Comparison of ENCODE assay signal across 11 mouse cellular contexts in genomic region chr10:75676819-75677565, GRCm38 (mm10). TPM values are rescaled to one million over a fixed set of nuclear protein-coding genes. Genes with fewer than 3 reads are reported as not detected.
DNase-seq lines count a peak whose midpoint lies in the region; ATAC-seq and TF ChIP-seq lines count a peak whose summit lies in the region.
"Had no signal": no experiment of that assay in that cellular context is flagged by ENCODE, and none has a peak within 500 bp of the region (broad histone marks: within the 10 kb centered on the region; RNA-seq: fewer than 3 reads in every experiment).

No protein-coding gene starts in this region.

- no peak overlapping the region for H3K9ac ChIP-seq in hindbrain, postnatal 0 days (replicated peaks; ENCODE audit: low read length)
- no peak overlapping the region for H3K9ac ChIP-seq in hindbrain, embryonic 16.5 days (ENCODE audit: low read depth, low read length)
- H3K9ac ChIP-seq: neural tube, embryonic 12.5 days had no signal

- H3K27me3 ChIP-seq in hindbrain, postnatal 0 days (ENCODE audit: insufficient read depth, low read length): no peaks in the 10 kb centered on the region
- no peaks in the 10 kb centered on the region for H3K27me3 ChIP-seq in hindbrain, embryonic 16.5 days (replicated peaks; ENCODE audit: control insufficient read depth, insufficient read depth, low read length)
- H3K27me3 ChIP-seq: neural tube, embryonic 12.5 days had no signal

- whole genome bisulfite sequencing in hindbrain, postnatal 0 days: 78% methylated on average over 7 of the region's 7 CpGs
- 75% methylated on average over 7 of the region's 7 CpGs for WGBS in hindbrain, embryonic 16.5 days

- no peaks in the 10 kb centered on the region for H3K9me3 ChIP-seq in hindbrain, postnatal 0 days (ENCODE audit: low read length)
- no peaks in the 10 kb centered on the region for H3K9me3 ChIP-seq in hindbrain, embryonic 16.5 days (ENCODE audit: control insufficient read depth, low read length)
- H3K9me3 ChIP-seq: G1E; neural tube, embryonic 12.5 days had no signal

- no peak overlapping the region for H3K4me2 ChIP-seq in hindbrain, postnatal 0 days (ENCODE audit: low read depth, low read length)
- H3K4me2 ChIP-seq in hindbrain, embryonic 16.5 days (ENCODE audit: low read length): no peak overlapping the region
- H3K4me2 ChIP-seq: neural tube, embryonic 12.5 days had no signal

- TF ChIP-seq CTCF in hindbrain, postnatal 0 days (IDR thresholded peaks at IDR 0.05; ENCODE audit: low read depth): no peak
- TF ChIP-seq CTCF in brain, embryonic 14.5 days (IDR thresholded peaks at IDR 0.05; ENCODE audit: borderline replicate concordance, extremely low read depth, insufficient read depth, insufficient read length): no peak

- H3K4me1 ChIP-seq in hindbrain, postnatal 0 days (ENCODE audit: insufficient read depth, low read length): peaks cover 7% of the 10 kb centered on the region
- no peaks in the 10 kb centered on the region for H3K4me1 ChIP-seq in hindbrain, embryonic 16.5 days (ENCODE audit: control insufficient read depth, insufficient read depth, low read depth, low read length)
- H3K4me1 ChIP-seq: neural tube, embryonic 12.5 days had no signal

- intact Hi-C loops in heart, postnatal 25 days (cut with DNase I): no loop called here
- intact Hi-C loops in left cerebral cortex, postnatal 10 days (cut with DNase I): no loop called here

- peak overlapping the region; percentile 36; the same call in 1 of the 2 replicates for H3K27ac ChIP-seq in hindbrain, postnatal 0 days
- no peak overlapping the region for H3K27ac ChIP-seq in hindbrain, embryonic 16.5 days (ENCODE audit: low read depth, low read length)
- H3K27ac ChIP-seq: neural tube, embryonic 12.5 days had no signal

- H3K4me3 ChIP-seq in hindbrain, postnatal 0 days (ENCODE audit: low read length): no peak overlapping the region
- H3K4me3 ChIP-seq in hindbrain, embryonic 16.5 days (ENCODE audit: low read length): no peak overlapping the region
- H3K4me3 ChIP-seq: neural tube, embryonic 12.5 days had no signal

- 0 out of 2 replicates have a peak, but pooled peaks cover 4% of the 10 kb centered on the region for H3K36me3 ChIP-seq in hindbrain, postnatal 0 days (ENCODE audit: insufficient read depth, low read length)
- no peaks in the 10 kb centered on the region; the same call in 1 of the 2 replicates for H3K36me3 ChIP-seq in hindbrain, embryonic 16.5 days (ENCODE audit: control insufficient read depth, insufficient read depth, low read length)

- no peak for ATAC-seq in hindbrain, postnatal 0 days
- no peak for ATAC-seq in hindbrain, embryonic 16.5 days
- ATAC-seq in megakaryocyte, adult 5-6 weeks (ENCODE audit: poor library complexity, severe bottlenecking): peak; percentile 55
- ATAC-seq: inflammation-experienced regulatory T-cells, adult 6 months had no signal

- DNase-seq in hindbrain, postnatal 0 days (ENCODE audit: low spot score): no peak
- DNase-seq in brain, embryonic 14.5 days (ENCODE audit: low read depth): peak; percentile 13
- peak; percentile 27 for DNase-seq in heart, postnatal 25 days (ENCODE audit: low spot score)
- no peak for DNase-seq in cerebellum, adult 9-10 months
- DNase-seq in left cerebral cortex, postnatal 10 days (ENCODE audit: extremely low spot score in 1 of 2, low spot score in 2 of 2): no peak
- DNase-seq in layer of hippocampus, adult 11-12 months (ENCODE audit: low spot score): no peak

- no peak for TF ChIP-seq POLR2A in brain, embryonic 14.5 days (IDR thresholded peaks at IDR 0.05; ENCODE audit: borderline replicate concordance, extremely low read depth, insufficient read depth, insufficient read length, poor library complexity, severe bottlenecking)

RNA-seq across cellular contexts. Expression of gene Susd2, which starts 33.2 kb away (rescaled TPM):
- 14.4 and 14.9 TPM in 2 replicates for total RNA-seq in hindbrain, postnatal 0 days (2014; rRNA removed)
- 11.2 and 11.4 TPM in 2 replicates for polyA plus RNA-seq in hindbrain, postnatal 0 days (2015; fragmentation: Nextera tagmentation; extraction: Ambion mirVana)
- polyA plus RNA-seq in hindbrain, embryonic 16.5 days (2015; fragmentation: Nextera tagmentation; extraction: Ambion mirVana): 10.5 and 11.9 TPM in 2 replicates
- polyA plus RNA-seq in brain, embryonic 14.5 days (2012; rRNA removed): 2.9 and 4.8 TPM in 2 replicates
- total RNA-seq in heart, postnatal 25 days (2021): 1 to 10 TPM; 1.6 to 2.0 TPM
- total RNA-seq in megakaryocyte, adult 5-6 weeks (2015): 0.16 and 0.48 TPM in 2 replicates
- 0.33 and 0.49 TPM in 2 replicates for total RNA-seq in megakaryocyte, adult 5-6 weeks (2017)
- 1 to 10 TPM; 3.5 to 3.8 TPM for total RNA-seq in left cerebral cortex, postnatal 10 days (2021)

Comparison
In these comparisons a context has a peak if more than half of its experiments do, and no peak if none do; other contexts are left out.
1. DNase-seq: peak in brain, embryonic 14.5 days (single experiment) and heart, postnatal 25 days (single experiment); none in hindbrain, postnatal 0 days (single experiment), cerebellum, adult 9-10 months (single experiment), left cerebral cortex, postnatal 10 days (0 of 2) and layer of hippocampus, adult 11-12 months (single experiment).